Mouse (Mus musculus) olfactory bulb, adult 2 months (tissue): ENCODE results near the gene Itprip.

Experiments used
- CTCF ChIP-seq: fragments of 200-500 bp; IDR thresholded peaks from 2 replicates; pipeline ENCODE4 v1.5.1; 2012; ENCODE audit warnings: low read depth, mild to moderate bottlenecking, low read length, moderate library complexity; ENCODE audit not compliant: insufficient read depth
- POLR2A ChIP-seq: fragments of 200-500 bp; IDR thresholded peaks from 2 replicates; pipeline ENCODE4 v1.6.1; 2012; ENCODE audit warnings: mild to moderate bottlenecking, low read depth, low read length, moderate library complexity; ENCODE audit not compliant: insufficient read depth

- TF ChIP-seq POLR2A (no peak), CTCF (no peak)
Observed at GRCm38 (mm10) chr19:47885191-47885743, 33.8 kb downstream of the Itprip start.
